Mouse (Mus musculus) hindbrain, embryonic 11.5 days (tissue): Measurements from ENCODE around the gene Krtdap. TPM values are rescaled to one million over a fixed set of nuclear protein-coding genes. Genes with fewer than 3 reads are reported as not detected.

ENCODE experiments used
- ATAC-seq: fragments of 200-750 bp; cut with Nextera tagmentation; 2 replicates; pipeline ENCODE4 v1.8.0; 2017; ENCODE audit warnings: mild to moderate bottlenecking, moderate TSS enrichment, moderate library complexity; ENCODE audit not compliant: low FRiP score
- DNase-seq: peaks from one replicate; pipeline ENCODE4 v3.0.0-alpha.2; 2015; ENCODE audit warnings: low spot score
- H3K27ac ChIP-seq: fragments of 300-500 bp; sonication (generic); 2 replicates; pipeline ENCODE4 v1.5.1; 2014; ENCODE audit warnings: mild to moderate bottlenecking, low read depth, low read length
- H3K27me3 ChIP-seq: fragments of 300-500 bp; sonication (generic); 2 replicates; pipeline ENCODE4 v1.6.1; 2014; ENCODE audit warnings: mild to moderate bottlenecking, low read length, moderate library complexity, mixed read lengths; ENCODE audit not compliant: control insufficient read depth, insufficient read depth
- H3K36me3 ChIP-seq: fragments of 300-500 bp; sonication (generic); 2 replicates; pipeline ENCODE4 v1.6.1; 2014; ENCODE audit warnings: mild to moderate bottlenecking, low read length, moderate library complexity, mixed read lengths; ENCODE audit not compliant: control insufficient read depth, insufficient read depth
- H3K4me1 ChIP-seq: fragments of 300-500 bp; sonication (generic); replicated peaks from 2 replicates; pipeline ENCODE4 v1.6.1; 2014; ENCODE audit warnings: low read length, mixed read lengths; ENCODE audit not compliant: control insufficient read depth, insufficient read depth
- H3K4me2 ChIP-seq: fragments of 300-500 bp; sonication (generic); replicated peaks from 2 replicates; pipeline ENCODE4 v1.6.1; 2014; ENCODE audit warnings: mild to moderate bottlenecking, low read depth, low read length
- H3K4me3 ChIP-seq: fragments of 300-500 bp; sonication (generic); 2 replicates; pipeline ENCODE4 v1.5.1; 2014; ENCODE audit warnings: low read depth, low read length
- H3K9ac ChIP-seq: fragments of 300-500 bp; sonication (generic); 2 replicates; pipeline ENCODE4 v1.6.1; 2014; ENCODE audit warnings: low read depth, low read length
- H3K9me3 ChIP-seq: fragments of 300-500 bp; sonication (generic); 2 replicates; pipeline ENCODE4 v1.6.1; 2016; ENCODE audit warnings: low read length; ENCODE audit not compliant: control insufficient read depth
- WGBS: fragments of 180-500 bp; shearing (Covaris S2); extraction: QIAGEN DNeasy Blood & Tissue Kit; methylation state at CpG from one replicate; pipeline ENCODE4 v1.1.7; 2014; 5-methylcytosine and 5-hydroxymethylcytosine counted together
- polyA plus RNA-seq: library from polyadenylated mRNA; unstranded; fragments of >200 nt; fragmentation: Nextera tagmentation; extraction: Ambion mirVana; gene quantifications from 2 replicates; pipeline ENCODE4 v1.2.1, GENCODE M21; 2014

The Krtdap gene
- polyA plus RNA-seq, 1 experiment from 2014 or later, result not detected

DNA sequence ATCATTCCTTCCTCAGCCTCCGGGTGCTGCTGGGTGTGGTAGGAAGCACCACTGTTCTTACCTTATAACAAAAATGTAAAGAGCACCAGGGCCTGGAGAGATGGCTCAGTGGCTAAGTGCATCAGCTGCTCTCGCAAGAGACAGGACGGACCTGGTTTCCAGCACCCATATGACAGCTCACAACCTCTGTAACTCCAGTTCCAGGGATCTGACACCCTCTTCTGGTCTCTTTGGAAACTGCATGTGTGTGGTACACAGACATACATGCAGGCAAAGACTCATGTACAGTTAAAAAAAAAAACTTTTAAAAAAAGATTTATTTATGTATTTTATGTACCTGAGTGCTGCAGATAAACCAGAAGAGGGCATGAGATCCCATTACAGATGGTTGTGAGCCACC lies 15.6 kb downstream of the Krtdap start:
- no peak for ATAC-seq
- H3K4me1 ChIP-seq, result no peaks in the 10 kb centered on the region
- no peak overlapping the region for H3K27ac ChIP-seq
- H3K4me2 ChIP-seq, result no peak overlapping the region
- DNase-seq, result no peak
- WGBS, result 93% methylated on average over 3 of the region's 3 CpGs
- no peaks in the 10 kb centered on the region for H3K27me3 ChIP-seq
- H3K9ac ChIP-seq, result no peak overlapping the region
- H3K9me3 ChIP-seq, result no peaks in the 10 kb centered on the region
- H3K4me3 ChIP-seq, result no peak overlapping the region
- no peaks in the 10 kb centered on the region for H3K36me3 ChIP-seq

DNA sequence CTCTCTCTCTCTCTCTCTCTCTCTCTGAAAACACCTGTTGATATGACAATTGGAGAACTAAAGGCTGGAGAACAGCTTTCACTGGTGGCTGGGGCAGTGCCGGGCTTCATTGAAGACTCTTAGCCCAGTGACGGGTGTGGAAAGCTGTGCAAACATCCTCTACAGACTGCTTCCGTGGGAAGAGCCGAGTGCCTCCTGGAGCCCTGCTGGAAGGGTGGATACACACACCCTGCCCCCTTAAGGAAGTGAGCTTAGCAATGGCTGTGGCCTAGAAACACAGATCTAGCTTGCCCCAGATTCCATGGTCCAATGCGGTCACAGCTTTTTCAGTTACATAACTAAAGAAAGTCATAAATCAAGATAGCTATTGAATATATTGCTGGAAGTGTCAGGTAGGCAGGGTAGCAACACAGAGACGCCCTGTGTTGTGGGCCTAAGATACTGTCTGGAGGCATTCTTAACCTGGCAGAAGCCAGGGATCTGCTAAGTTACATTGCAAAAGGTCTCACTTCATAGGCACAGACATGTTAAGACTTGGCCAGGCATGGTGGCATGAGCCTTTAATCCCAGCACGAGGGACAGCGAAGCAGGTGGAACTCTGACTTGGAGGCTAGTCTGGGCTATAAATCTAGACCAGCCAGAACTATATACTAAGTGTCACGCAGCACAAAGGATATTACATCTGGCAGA lies 16.5 kb downstream of the Krtdap start:
- H3K36me3 ChIP-seq, result no peaks in the 10 kb centered on the region
- 82% methylated on average over 9 of the region's 9 CpGs for WGBS
- no peaks in the 10 kb centered on the region for H3K4me1 ChIP-seq
- DNase-seq (no peak), ATAC-seq (no peak)
- no peak overlapping the region for H3K9ac ChIP-seq
- H3K27me3 ChIP-seq, result no peaks in the 10 kb centered on the region
- H3K9me3 ChIP-seq, result no peaks in the 10 kb centered on the region
- no peak overlapping the region for H3K4me3 ChIP-seq
- H3K4me2 ChIP-seq, result no peak overlapping the region
- no peak overlapping the region for H3K27ac ChIP-seq

DNA sequence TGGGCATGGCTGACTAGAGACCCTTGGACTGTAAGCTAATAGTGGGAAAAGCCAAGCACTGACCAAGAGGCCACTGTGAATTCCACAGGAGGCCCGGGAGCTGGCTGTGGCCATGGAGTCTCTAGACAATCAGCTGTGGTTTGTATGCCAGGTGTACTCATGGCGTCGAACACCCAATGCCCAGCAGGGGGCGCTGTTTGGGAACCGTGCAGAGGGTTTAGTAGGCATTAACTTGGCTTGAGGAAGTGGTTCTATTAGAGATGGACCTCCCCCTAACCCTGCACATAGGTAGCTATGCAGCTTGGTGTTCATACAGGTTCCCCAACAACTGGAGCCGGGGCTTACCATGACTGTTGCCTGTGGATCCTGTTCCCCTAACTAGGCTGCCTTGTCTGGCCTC lies 18.2 kb downstream of the Krtdap start:
- Histone ChIP-seq H3K9ac (no peak overlapping the region), H3K4me1 (no peaks in the 10 kb centered on the region), H3K9me3 (no peaks in the 10 kb centered on the region), H3K4me2 (no peak overlapping the region), H3K27me3 (no peaks in the 10 kb centered on the region), H3K36me3 (no peaks in the 10 kb centered on the region), H3K4me3 (no peak overlapping the region), H3K27ac (no peak overlapping the region)
- WGBS, result 47% methylated on average over 6 of the region's 6 CpGs
- DNase-seq, result peak; percentile 25
- ATAC-seq, result no peak

DNA sequence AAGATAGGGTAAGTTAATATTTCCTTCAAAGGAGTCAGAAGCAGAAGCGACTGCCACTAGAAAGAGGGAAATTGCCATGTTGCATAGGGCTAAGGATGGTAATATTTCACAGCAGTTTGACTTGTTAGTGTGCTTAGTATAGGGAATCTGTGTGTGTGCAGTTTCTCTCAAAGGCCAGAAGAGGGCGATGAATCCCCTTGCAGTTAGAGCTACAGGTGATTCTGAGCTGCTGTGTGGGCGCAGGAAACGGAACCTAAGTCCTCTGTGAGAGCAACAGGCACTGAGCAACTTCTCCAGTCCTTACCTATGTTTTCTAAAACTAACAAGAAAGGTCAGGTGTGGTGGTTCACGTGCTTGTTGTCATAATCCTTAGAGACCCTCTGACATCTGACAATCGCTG lies 22.6 kb downstream of the Krtdap start:
- DNase-seq (no peak), ATAC-seq (no peak)
- Histone ChIP-seq H3K4me1 (no peaks in the 10 kb centered on the region), H3K27me3 (no peaks in the 10 kb centered on the region), H3K4me3 (no peak overlapping the region), H3K27ac (no peak overlapping the region), H3K9me3 (no peaks in the 10 kb centered on the region), H3K4me2 (no peak overlapping the region), H3K9ac (no peak overlapping the region), H3K36me3 (no peaks in the 10 kb centered on the region)
- 55% methylated on average over 6 of the region's 6 CpGs for WGBS

DNA sequence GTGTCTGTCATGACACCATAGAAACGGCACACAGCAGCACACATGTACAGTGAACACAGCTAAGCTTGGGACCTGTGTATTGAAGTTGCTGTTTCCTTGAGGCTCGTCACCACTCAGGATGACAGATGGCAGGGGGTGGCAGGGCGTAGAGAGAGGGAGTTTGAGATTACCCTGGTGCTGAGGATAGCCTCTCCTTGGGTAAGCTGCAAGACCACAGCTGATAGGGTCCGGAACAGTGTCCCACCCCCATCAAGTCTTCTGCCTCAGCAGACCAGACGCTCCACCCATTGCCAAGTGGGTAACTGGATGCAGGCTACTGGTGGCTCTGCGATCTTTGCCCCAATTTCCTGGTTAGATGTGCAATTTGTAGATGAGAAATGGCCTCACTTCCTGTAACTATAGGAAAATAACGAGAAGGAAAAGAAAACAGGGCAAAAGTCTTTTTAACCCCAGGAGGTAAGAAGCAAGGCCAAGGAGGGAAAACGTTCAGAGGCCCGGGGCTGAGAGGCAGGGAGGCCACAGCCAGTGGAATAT lies 24.1 kb downstream of the Krtdap start:
- Histone ChIP-seq H3K9me3 (no peaks in the 10 kb centered on the region), H3K36me3 (no peaks in the 10 kb centered on the region), H3K4me1 (no peaks in the 10 kb centered on the region), H3K27ac (no peak overlapping the region), H3K4me2 (no peak overlapping the region), H3K4me3 (no peak overlapping the region), H3K27me3 (no peaks in the 10 kb centered on the region), H3K9ac (no peak overlapping the region)
- DNase-seq (no peak), ATAC-seq (no peak)
- WGBS, result 63% methylated on average over 9 of the region's 9 CpGs

DNA sequence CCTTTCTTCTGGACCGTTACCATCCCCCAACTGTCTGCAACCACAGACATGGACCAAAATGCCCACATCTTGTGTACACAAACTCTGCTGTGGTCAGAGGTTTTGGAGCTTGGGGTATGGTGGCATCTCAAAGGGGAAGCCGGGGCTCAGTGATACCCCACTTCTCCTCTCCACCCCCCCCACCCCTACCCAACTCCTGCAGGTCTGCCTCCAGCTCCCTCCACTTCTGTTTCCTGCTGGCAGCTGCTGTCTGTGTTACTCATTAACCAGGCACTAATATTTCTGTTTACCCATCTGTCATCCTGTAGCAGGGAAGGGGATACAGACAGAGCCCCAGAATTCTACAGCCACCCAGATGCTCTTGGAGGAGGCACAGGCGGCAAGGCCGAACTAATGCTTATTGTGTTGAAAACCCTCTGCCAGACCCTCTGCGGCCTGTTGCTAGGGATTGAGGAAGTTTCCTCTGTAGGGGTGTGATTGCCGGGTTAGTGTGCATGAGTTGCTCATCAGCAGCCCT lies 24.7 kb downstream of the Krtdap start:
- WGBS, result 53% methylated on average over 6 of the region's 6 CpGs
- no peak overlapping the region for H3K4me2 ChIP-seq
- ATAC-seq (no peak), DNase-seq (peak; percentile 7)
- no peaks in the 10 kb centered on the region for H3K4me1 ChIP-seq
- H3K36me3 ChIP-seq, result no peaks in the 10 kb centered on the region
- H3K27me3 ChIP-seq, result no peaks in the 10 kb centered on the region
- H3K9me3 ChIP-seq, result no peaks in the 10 kb centered on the region
- no peak overlapping the region for H3K9ac ChIP-seq
- H3K27ac ChIP-seq, result no peak overlapping the region
- no peak overlapping the region for H3K4me3 ChIP-seq

DNA sequence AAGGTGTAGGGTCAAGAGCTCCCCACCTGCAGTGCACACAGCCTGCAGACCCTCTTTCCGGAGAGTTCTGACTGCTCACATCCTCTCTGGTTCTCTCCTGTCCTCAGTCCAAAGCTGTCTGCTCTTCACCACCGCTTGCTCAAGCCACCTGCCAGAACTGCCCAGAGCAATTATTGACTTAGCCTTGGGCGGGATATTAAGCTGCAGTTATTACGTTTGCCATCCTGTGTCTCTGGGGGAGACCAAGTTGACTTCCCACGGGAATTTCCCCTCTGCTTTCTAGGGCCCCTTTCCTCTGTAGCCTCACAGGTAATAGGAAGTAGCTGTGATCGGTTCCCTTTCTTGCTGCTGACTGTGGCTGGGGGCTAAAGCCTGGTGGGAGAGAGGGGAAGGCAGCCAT lies 32.4 kb downstream of the Krtdap start:
- Histone ChIP-seq H3K9ac (no peak overlapping the region), H3K9me3 (no peaks in the 10 kb centered on the region), H3K27ac (no peak overlapping the region), H3K4me3 (no peak overlapping the region), H3K36me3 (no peaks in the 10 kb centered on the region), H3K4me1 (no peaks in the 10 kb centered on the region), H3K27me3 (no peaks in the 10 kb centered on the region), H3K4me2 (no peak overlapping the region)
- ATAC-seq, result no peak
- 77% methylated on average over 6 of the region's 6 CpGs for WGBS
- DNase-seq, result no peak

DNA sequence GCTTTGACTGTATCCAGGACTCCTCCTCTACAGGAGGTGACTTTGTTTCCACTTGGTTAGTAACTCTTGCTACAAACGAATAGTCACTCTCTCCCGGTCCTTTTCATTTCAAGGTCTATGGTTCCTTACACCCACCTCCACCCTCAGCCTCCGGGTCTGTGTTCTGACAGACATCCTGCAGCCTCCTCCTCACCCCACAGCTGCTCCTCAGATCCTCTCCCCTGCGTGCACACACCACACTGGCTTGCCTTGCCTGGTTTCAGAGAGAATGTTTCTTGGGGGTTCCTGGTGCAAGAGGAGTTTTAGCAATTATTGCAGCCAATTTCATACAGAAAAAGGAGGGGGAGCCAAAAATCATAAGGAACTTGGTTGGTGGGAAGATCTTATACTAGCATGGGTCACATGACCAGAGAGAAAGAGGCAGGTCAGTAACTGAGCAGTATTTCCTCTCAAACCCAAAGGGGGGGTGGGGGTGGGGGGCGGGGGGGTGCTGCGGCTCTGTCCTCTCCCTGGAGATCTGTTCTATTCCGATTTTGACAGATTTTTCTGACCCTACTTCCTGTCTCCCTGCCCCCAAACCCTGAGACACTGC lies 33.3 kb downstream of the Krtdap start:
- Histone ChIP-seq H3K27me3 (no peaks in the 10 kb centered on the region), H3K4me1 (no peaks in the 10 kb centered on the region), H3K4me3 (no peak overlapping the region), H3K4me2 (no peak overlapping the region), H3K27ac (no peak overlapping the region), H3K9ac (no peak overlapping the region), H3K36me3 (no peaks in the 10 kb centered on the region), H3K9me3 (no peaks in the 10 kb centered on the region)
- WGBS, result 58% methylated on average over 7 of the region's 7 CpGs
- ATAC-seq (no peak), DNase-seq (no peak)

DNA sequence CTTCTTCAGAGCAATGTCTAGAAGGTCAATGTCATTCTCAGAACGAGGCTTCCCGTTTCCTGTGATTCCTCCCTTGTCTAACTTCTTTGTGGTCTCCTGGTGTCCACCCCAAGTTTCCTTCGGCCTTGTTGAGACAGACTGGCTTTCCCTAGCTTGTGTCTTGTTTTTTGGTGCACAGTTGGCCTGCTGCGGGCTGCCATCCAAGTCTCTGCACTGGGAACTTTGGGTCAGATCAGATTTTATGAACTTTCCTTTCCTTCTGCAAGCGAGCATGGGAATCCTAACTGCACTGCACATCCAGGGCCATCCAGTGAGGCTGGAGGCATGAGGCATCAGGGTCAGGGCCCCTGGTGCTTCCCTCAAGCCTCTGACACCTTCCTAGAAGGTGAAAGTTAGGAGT lies 33.8 kb downstream of the Krtdap start:
- H3K27ac ChIP-seq, result no peak overlapping the region
- ATAC-seq, result no peak

More for the DNA sequence above, 33.8 kb downstream of the Krtdap start:
- H3K27me3 ChIP-seq, result no peaks in the 10 kb centered on the region
- no peaks in the 10 kb centered on the region for H3K36me3 ChIP-seq
- H3K4me1 ChIP-seq, result no peaks in the 10 kb centered on the region
- H3K4me3 ChIP-seq, result no peak overlapping the region
- H3K9me3 ChIP-seq, result no peaks in the 10 kb centered on the region
- 72% methylated on average over 5 of the region's 5 CpGs for WGBS
- H3K9ac ChIP-seq, result no peak overlapping the region
- no peak for DNase-seq
- H3K4me2 ChIP-seq, result no peak overlapping the region
